Mouse (Mus musculus) embryonic fibroblast, embryonic 13.5 days (primary cell): Measurements from ENCODE around the gene Heca.
"Not testable (repeated sequence)": the region's sequence is repeated elsewhere in the genome, so short reads cannot be mapped to it uniquely, and the experiment has no call there.

Source experiments
- CTCF ChIP-seq: IDR thresholded peaks from 2 replicates; pipeline ENCODE4 v1.5.1; 2011; ENCODE audit warnings: mild to moderate bottlenecking, control low read depth, low read length, moderate library complexity, borderline replicate concordance; ENCODE audit not compliant: insufficient read depth
- POLR2A ChIP-seq: IDR thresholded peaks from 2 replicates; pipeline ENCODE4 v1.6.1; 2011; ENCODE audit warnings: low read depth, mild to moderate bottlenecking, control low read depth, low read length, moderate library complexity

GRCm38 (mm10) chr10:17906405-17906804 is 41.5 kb downstream of the Heca start:
- not testable (repeated sequence) for TF ChIP-seq CTCF, POLR2A
